Mouse (Mus musculus) heart, embryonic 16.5 days (tissue): ENCODE data around the gene Mamstr. TPM values are rescaled to one million over a fixed set of nuclear protein-coding genes. Genes with fewer than 3 reads are reported as not detected.
A peak's percentile ranks its signal among the peaks of the same experiment; 100 is the strongest.

Experiments
- ATAC-seq: fragments of 200-750 bp; cut with Nextera tagmentation; replicated peaks from 2 replicates; pipeline ENCODE4 v1.8.0; 2017; ENCODE audit warnings: moderate number of reproducible peaks; ENCODE audit not compliant: insufficient read depth, low FRiP score; ENCODE audit errors: extremely low read depth
- H3K27ac ChIP-seq: fragments of 300-500 bp; sonication (generic); 2 replicates; pipeline ENCODE4 v1.5.1; 2014; ENCODE audit warnings: mild to moderate bottlenecking, low read length, control low read depth, moderate library complexity
- H3K27me3 ChIP-seq: fragments of 300-500 bp; sonication (generic); 2 replicates; pipeline ENCODE4 v1.6.1; 2014; ENCODE audit warnings: low read length, mixed read lengths; ENCODE audit not compliant: control insufficient read depth, insufficient read depth
- H3K36me3 ChIP-seq: fragments of 300-500 bp; sonication (generic); 2 replicates; pipeline ENCODE4 v1.6.1; 2014; ENCODE audit not compliant: control insufficient read depth, insufficient read depth
- H3K4me1 ChIP-seq: fragments of 300-500 bp; sonication (generic); 2 replicates; pipeline ENCODE4 v1.6.1; 2014; ENCODE audit warnings: low read length, mixed read lengths; ENCODE audit not compliant: control insufficient read depth, insufficient read depth
- H3K4me2 ChIP-seq: fragments of 300-500 bp; sonication (generic); 2 replicates; pipeline ENCODE4 v1.6.1; 2014; ENCODE audit warnings: low read depth, mild to moderate bottlenecking, control low read depth, low read length
- H3K4me3 ChIP-seq: fragments of 300-500 bp; sonication (generic); 2 replicates; pipeline ENCODE4 v1.5.1; 2014; ENCODE audit warnings: mild to moderate bottlenecking, control low read depth, low read length
- H3K9ac ChIP-seq: fragments of 300-500 bp; sonication (generic); 2 replicates; pipeline ENCODE4 v1.6.1; 2014; ENCODE audit warnings: low read length, control low read depth
- H3K9me3 ChIP-seq: fragments of 300-500 bp; sonication (generic); replicated peaks from 2 replicates; pipeline ENCODE4 v1.6.1; 2016; ENCODE audit warnings: low read length; ENCODE audit not compliant: control insufficient read depth
- WGBS: fragments of 180-500 bp; shearing (Covaris S2); extraction: QIAGEN DNeasy Blood & Tissue Kit; methylation state at CpG from one replicate; pipeline ENCODE4 v1.1.7; 2014; 5-methylcytosine and 5-hydroxymethylcytosine counted together
- polyA plus RNA-seq: library from polyadenylated mRNA; unstranded; fragments of >200 nt; fragmentation: Nextera tagmentation; extraction: Ambion mirVana; gene quantifications from 2 replicates; pipeline ENCODE4 v1.2.1, GENCODE M21; 2015

The Mamstr gene
- polyA plus RNA-seq, 1 experiment from 2014 or later = 9.0 TPM

- 16% methylated on average over 11 of the region's 11 CpGs for WGBS
- peak; percentile 42; the same call in 1 of the 2 replicates for ATAC-seq
- H3K27ac ChIP-seq = peak overlapping the region; percentile 4
- no peak overlapping the region for H3K9ac ChIP-seq
- no peaks in the 10 kb centered on the region for H3K27me3 ChIP-seq
- no peaks in the 10 kb centered on the region for H3K36me3 ChIP-seq
- no peaks in the 10 kb centered on the region for H3K9me3 ChIP-seq
- peaks cover 15% of the 10 kb centered on the region for H3K4me1 ChIP-seq
- H3K4me2 ChIP-seq = no peak overlapping the region
- no peak overlapping the region for H3K4me3 ChIP-seq
Measured at GRCm38 (mm10) chr7:45689800-45690199, 50.0 kb downstream of the Mamstr start.

- H3K9ac ChIP-seq = no peak overlapping the region
- no peak overlapping the region for H3K4me3 ChIP-seq
- H3K36me3 ChIP-seq = no peaks in the 10 kb centered on the region
- ATAC-seq = no peak
- no peaks in the 10 kb centered on the region for H3K9me3 ChIP-seq
- no peaks in the 10 kb centered on the region for H3K27me3 ChIP-seq
- 68% methylated on average over 2 of the region's 2 CpGs for whole genome bisulfite sequencing
- no peak overlapping the region for H3K27ac ChIP-seq
- H3K4me1 ChIP-seq = peaks cover 15% of the 10 kb centered on the region
- H3K4me2 ChIP-seq = no peak overlapping the region
Measured at GRCm38 (mm10) chr7:45692364-45692763, 52.6 kb downstream of the Mamstr start.

GRCm38 (mm10) chr7:45693921-45694591, 54.3 kb downstream of the Mamstr start, which contains the start of gene Sec1:
TSS of gene Sec1 (minus strand) at chr7:45694402.
- no peak within 1 kb of the TSS for H3K27ac ChIP-seq

GRCm38 (mm10) chr7:45695098-45695497, 55.3 kb downstream of the Mamstr start:
- no peak overlapping the region for H3K4me2 ChIP-seq
- no peak overlapping the region for H3K4me3 ChIP-seq
- peaks cover 19% of the 10 kb centered on the region for H3K27me3 ChIP-seq
- 26% methylated on average over 6 of the region's 6 CpGs for WGBS
- no peak overlapping the region for H3K9ac ChIP-seq
- H3K9me3 ChIP-seq = no peaks in the 10 kb centered on the region
- ATAC-seq = no peak
- H3K36me3 ChIP-seq = no peaks in the 10 kb centered on the region
- peaks cover 11% of the 10 kb centered on the region for H3K4me1 ChIP-seq
- no peak overlapping the region for H3K27ac ChIP-seq

More at GRCm38 (mm10) chr7:45693921-45694591, 54.3 kb downstream of the Mamstr start, which contains the start of gene Sec1:
- Histone ChIP-seq H3K9ac (no peak within 1 kb of the TSS), H3K4me2 (no peak within 1 kb of the TSS), H3K9me3 (no peaks in the 10 kb centered on the region), H3K4me3 (no peak within 1 kb of the TSS), H3K36me3 (no peaks in the 10 kb centered on the region), H3K27me3 (peaks cover 11% of the 10 kb centered on the region), H3K4me1 (peaks cover 14% of the 10 kb centered on the region)
- no peak for ATAC-seq
- 84% methylated on average over 50 of the region's 50 CpGs for WGBS

Other genes starting within 250 kb of the Mamstr start
- 145 and 161 TPM in 2 replicates for gene Snrnp70, start 244.2 kb upstream of the Mamstr start, polyA plus RNA-seq
- 0.25 and 0.27 TPM in 2 replicates for gene Kcna7, start 234.3 kb upstream of the Mamstr start, polyA plus RNA-seq
- 0.91 and 1.1 TPM in 2 replicates for gene Ntf5, start 226.3 kb upstream of the Mamstr start, polyA plus RNA-seq
- 0.46 and 0.51 TPM in 2 replicates for gene Lhb, start 219.2 kb upstream of the Mamstr start, polyA plus RNA-seq
- gene Gys1, start 205.1 kb upstream of the Mamstr start, polyA plus RNA-seq = 136 and 141 TPM in 2 replicates
- 85.1 and 88.3 TPM in 2 replicates for gene Ruvbl2, start 201.9 kb upstream of the Mamstr start, polyA plus RNA-seq
- gene Ftl1, start 180.1 kb upstream of the Mamstr start, polyA plus RNA-seq = 3,045 and 3,399 TPM in 2 replicates
- 104 and 107 TPM in 2 replicates for gene Bax, start 173.1 kb upstream of the Mamstr start, polyA plus RNA-seq
- 0.35 and 0.71 TPM in 2 replicates for gene Tulp2, start 158.1 kb upstream of the Mamstr start, polyA plus RNA-seq
- gene Gm45808, start 153.2 kb upstream of the Mamstr start, polyA plus RNA-seq = not detected in 2 replicates
- gene Dhdh, start 151.2 kb upstream of the Mamstr start, polyA plus RNA-seq = 3.4 TPM in 2 replicates
- 156 and 160 TPM in 2 replicates for gene Nucb1, start 129.6 kb upstream of the Mamstr start, polyA plus RNA-seq
- gene Ppp1r15a, start 113.7 kb upstream of the Mamstr start, polyA plus RNA-seq = 25.0 and 27.1 TPM in 2 replicates
- 1.3 and 1.8 TPM in 2 replicates for gene Plekha4, start 113.6 kb upstream of the Mamstr start, polyA plus RNA-seq
- gene Hsd17b14, start 85.1 kb upstream of the Mamstr start, polyA plus RNA-seq = 0.66 and 0.87 TPM in 2 replicates
- 97.7 and 102 TPM in 2 replicates for gene Bcat2, start 69.8 kb upstream of the Mamstr start, polyA plus RNA-seq
- gene Fgf21, start 24.5 kb upstream of the Mamstr start, polyA plus RNA-seq = 1.5 and 1.7 TPM in 2 replicates
- 0.15 and 0.83 TPM in 2 replicates for gene Fut1, start 22.7 kb upstream of the Mamstr start, polyA plus RNA-seq
- 0.21 and 0.26 TPM in 2 replicates for gene Izumo1, start 18.2 kb upstream of the Mamstr start, polyA plus RNA-seq
- 15.4 and 16.3 TPM in 2 replicates for gene Rasip1, start 12.5 kb upstream of the Mamstr start, polyA plus RNA-seq
- 1.5 and 1.6 TPM in 2 replicates for gene Fut2, start 26.4 kb downstream of the Mamstr start, polyA plus RNA-seq
- gene Ntn5, start 44.0 kb downstream of the Mamstr start, polyA plus RNA-seq = 0.22 and 0.36 TPM in 2 replicates
- gene Sec1, start 54.4 kb downstream of the Mamstr start, polyA plus RNA-seq = 0.33 and 0.65 TPM in 2 replicates
- 4.2 and 5.1 TPM in 2 replicates for gene Car11, start 59.9 kb downstream of the Mamstr start, polyA plus RNA-seq
- gene Dbp, start 65.1 kb downstream of the Mamstr start, polyA plus RNA-seq = 3.0 and 3.6 TPM in 2 replicates
- 520 and 591 TPM in 2 replicates for gene Rpl18, start 75.5 kb downstream of the Mamstr start, polyA plus RNA-seq
- 18.9 and 19.1 TPM in 2 replicates for gene Sphk2, start 78.0 kb downstream of the Mamstr start, polyA plus RNA-seq
- gene Fam83e, start 81.2 kb downstream of the Mamstr start, polyA plus RNA-seq = 0.39 and 0.84 TPM in 2 replicates
- gene Spaca4, start 85.8 kb downstream of the Mamstr start, polyA plus RNA-seq = not detected in 2 replicates
- gene Lmtk3, start 143.8 kb downstream of the Mamstr start, polyA plus RNA-seq = 0.53 and 0.57 TPM in 2 replicates
- gene Sult2b1, start 144.7 kb downstream of the Mamstr start, polyA plus RNA-seq = 0.66 and 0.72 TPM in 2 replicates
- 90.8 and 90.9 TPM in 2 replicates for gene Cyth2, start 174.6 kb downstream of the Mamstr start, polyA plus RNA-seq
- gene Kcnj14, start 184.8 kb downstream of the Mamstr start, polyA plus RNA-seq = 0.50 and 0.57 TPM in 2 replicates
- gene Grwd1, start 191.0 kb downstream of the Mamstr start, polyA plus RNA-seq = 38.1 and 40.2 TPM in 2 replicates
- 64.9 and 76.1 TPM in 2 replicates for gene Kdelr1, start 232.8 kb downstream of the Mamstr start, polyA plus RNA-seq
- gene Grin2d, start 238.4 kb downstream of the Mamstr start, polyA plus RNA-seq = 0.14 and 0.17 TPM in 2 replicates